Mouse (Mus musculus): ENCODE results near the gene Tcaf2.

GRCm38 (mm10) chr6:42631395-42631794 is 13.7 kb downstream of the Tcaf2 start:
- TF ChIP-seq CHD2 (IDR thresholded peaks at IDR 0.05; ENCODE audit: low read depth, low read length) (no peak), ZNF384 (IDR thresholded peaks at IDR 0.05; ENCODE audit: low read depth, low read length) (no peak), MAFK (IDR thresholded peaks at IDR 0.05; ENCODE audit: insufficient read depth, low read depth, low read length) (no peak), HCFC1 (IDR thresholded peaks at IDR 0.05; ENCODE audit: borderline replicate concordance, insufficient read depth, low read length) (no peak), ZC3H11A (IDR thresholded peaks at IDR 0.05; ENCODE audit: borderline replicate concordance, low read depth, low read length) (no peak)

Measured in ES-E14 (cell line).